Mouse (Mus musculus) layer of hippocampus, adult 9-10 months (tissue): ENCODE measurements at regions not wholly inside any gene's neighbourhood (a gene's known extent, or its start where the extent isn't known, plus 50 kb on each side); places are given as distances from the start of the nearest gene placed in this dataset.
A peak's percentile ranks its signal among the peaks of the same experiment; 100 is the strongest.

Experiments used
- DNase-seq: peaks from one replicate; pipeline ENCODE4 v3.0.0; 2022; ENCODE audit warnings: low spot score

DNA sequence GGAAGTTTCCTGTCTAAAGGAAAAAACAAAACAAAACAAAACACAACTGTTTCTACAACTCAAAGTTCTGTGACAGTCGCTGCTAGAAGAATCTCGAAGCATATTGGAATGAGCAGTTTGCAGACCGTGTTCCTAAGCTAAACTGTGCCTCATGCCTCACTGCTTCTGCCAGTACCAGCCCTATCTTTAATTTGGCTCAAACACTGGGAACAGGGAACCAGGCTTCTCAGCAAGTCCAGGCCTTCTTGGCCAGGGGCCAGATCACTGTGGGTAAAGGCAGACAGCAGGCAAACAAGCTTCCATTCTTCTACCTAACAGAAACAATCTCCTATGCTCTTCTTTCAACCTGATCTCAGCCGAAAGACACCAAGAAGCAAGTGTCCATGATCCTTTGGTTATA, 56.5 kb downstream of the Tmsb4x start:
- DNase-seq, result peak; percentile 49

DNA sequence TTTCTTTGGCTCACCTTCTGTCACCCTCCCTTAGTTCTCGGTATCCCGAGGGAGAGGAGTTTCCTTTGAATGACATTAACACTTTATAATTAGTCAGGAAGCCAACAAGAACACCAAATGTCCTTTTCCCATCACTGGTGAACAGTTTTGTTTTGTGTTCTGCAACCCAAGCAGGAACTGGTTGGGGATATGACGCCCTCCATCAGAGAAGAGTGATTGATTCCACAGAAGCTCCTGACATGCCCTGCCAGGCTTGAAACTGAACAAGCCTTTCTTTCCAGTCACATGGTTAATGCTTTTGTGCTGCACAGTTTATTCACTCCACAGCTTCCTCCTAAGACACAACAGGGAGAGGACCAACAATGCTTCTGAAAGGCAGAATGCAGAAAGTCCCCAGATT, 57.8 kb downstream of the Tmsb4x start:
- DNase-seq, result no peak

DNA sequence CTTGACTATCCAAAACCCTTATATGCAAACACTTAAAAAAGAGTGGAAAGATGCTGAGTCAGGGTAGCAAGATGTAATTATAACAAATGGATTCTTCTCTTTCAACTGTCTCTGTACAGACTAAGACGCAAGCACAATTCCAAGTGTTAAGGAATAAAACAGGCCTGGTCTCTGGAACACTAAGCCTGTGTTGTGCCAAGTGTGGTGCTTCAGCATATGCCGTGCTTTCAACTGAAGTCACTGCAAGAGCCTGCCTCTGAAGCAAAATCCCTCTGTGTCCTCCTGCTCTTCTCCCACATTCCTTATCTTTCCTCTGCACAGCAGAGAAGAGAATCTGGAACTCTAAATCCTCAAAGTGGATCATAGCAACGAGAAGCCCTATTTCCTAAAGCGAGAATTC, 59.7 kb downstream of the Tmsb4x start:
- no peak for DNase-seq

DNA sequence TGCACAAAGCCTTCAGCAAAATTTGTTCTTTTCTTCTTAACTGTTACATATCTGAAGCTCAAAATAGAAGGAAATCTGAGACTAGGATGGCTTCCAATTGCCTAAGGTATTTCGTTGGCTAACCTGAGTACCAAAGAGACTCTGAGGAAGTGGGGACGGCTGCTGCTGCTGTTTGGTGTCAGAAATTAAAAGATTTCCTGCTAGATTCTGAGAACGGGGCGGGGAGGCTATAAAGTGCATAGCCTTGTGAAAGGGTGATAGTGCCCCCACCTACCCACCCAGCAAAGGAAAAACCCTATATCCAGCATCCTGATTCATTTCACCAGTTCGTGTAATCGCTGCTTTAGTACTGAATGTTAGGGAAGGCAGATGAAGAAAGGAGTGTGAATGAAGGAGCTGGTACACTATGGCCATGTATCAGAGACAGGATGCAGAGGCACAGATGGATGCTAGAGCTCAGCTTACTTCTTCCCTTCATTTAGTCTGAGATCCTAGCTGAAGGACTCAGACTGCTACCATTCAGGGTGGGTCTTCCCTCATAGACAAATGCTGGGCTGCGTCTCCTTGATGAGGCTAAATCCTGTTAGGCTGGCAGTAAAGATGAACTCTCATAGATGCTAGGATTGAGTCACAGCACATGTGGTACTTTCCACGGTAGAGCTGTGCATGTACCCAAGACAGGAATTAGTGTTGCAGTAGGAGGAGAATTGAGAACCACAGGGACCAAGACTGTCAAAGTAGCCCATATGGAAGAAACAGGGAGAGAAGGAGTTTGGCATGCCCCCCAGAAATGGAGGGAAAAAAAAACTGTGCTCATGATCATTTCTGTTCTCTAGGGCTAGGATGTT, 62.4 kb downstream of the Tmsb4x start:
- no peak for DNase-seq

DNA sequence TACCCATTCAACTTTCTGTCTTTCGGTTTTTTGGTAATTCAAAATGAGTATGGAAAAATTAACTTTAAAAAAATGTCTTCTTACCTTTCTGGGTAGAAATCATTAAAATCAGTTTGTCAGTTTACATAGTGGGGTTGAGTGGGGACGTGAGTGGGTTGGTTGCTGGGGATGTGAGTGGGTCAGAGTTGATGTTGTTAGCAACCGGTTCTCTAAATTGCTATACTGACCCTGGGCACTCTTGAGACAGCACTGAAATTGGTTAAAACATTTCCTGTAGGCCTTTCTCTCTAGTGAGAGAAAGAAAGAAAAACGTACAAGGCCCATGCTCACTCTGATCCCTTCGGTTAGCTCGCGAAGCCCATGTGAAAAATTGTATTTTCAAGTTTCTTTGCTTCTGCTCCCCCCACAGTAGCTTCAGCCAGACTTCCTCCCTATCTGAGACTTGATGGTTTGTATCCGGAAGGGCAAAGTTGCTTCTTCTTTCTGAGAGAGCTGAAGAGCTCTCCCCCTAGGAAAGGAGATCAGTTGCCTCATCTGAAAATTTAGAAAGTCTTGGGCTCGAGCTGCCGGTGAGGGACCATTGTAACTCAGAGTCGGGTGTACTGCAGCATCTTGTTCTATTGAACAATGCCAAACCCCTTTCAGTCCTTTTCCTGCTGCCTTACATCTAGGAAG, 63.5 kb downstream of the Tmsb4x start:
- no peak for DNase-seq

DNA sequence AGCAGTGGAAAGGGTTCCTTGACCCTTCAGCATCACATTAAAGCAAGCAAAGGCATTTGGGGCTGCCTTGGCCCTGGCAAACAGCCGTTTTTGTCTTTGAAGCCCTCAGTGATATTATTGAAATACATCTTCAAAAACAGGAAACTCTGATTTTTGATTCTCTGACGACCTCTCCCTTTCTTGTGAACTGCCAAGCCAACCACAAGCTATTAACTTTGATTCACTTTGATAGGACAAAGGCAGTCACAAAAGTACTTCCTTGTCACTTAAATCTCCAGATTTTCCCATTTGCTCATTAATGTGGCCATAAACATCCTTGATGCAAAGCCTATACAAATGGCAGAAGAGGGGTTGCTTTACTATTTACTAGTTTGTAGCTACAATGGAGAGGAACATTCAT, 70.0 kb downstream of the Tmsb4x start:
- no peak for DNase-seq

DNA sequence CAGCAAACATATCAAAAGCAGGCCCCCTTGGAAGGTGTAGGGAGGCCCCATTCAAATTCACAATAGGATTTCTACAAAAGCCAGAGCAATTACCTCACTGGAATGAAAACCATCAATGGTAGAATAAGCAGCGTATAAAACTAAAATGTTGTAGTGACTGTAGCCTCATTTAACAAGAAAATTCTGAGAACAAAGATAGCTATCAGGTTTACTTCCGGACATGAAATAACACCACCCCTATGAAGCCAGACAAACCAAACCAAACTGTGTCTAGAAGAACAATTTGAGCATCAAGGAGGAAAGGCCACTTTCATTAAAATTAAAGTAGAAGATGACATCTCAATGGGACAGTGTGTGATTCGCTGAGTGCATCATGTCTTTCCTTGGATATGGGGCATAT, 74.9 kb downstream of the Tmsb4x start:
- DNase-seq, result no peak

DNA sequence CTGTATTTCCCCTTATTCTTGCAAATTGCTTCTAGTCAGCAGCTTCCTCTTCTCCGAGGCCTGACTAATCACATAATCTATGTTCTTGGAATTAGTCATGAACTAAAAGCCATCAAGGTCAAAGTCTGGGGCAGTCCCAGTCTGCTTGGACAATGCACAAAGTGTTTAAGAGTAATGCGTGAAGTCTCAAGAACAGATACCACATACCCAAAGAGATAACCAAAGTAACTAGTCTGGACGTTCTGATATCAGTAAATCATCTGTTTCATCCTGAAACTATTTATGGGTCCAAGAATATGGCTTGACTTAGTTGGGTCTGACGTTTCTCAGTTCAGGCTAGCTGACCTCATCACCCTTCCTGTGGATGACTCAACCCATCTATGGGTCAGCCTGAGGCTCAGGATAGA, 76.1 kb downstream of the Tmsb4x start:
- no peak for DNase-seq

DNA sequence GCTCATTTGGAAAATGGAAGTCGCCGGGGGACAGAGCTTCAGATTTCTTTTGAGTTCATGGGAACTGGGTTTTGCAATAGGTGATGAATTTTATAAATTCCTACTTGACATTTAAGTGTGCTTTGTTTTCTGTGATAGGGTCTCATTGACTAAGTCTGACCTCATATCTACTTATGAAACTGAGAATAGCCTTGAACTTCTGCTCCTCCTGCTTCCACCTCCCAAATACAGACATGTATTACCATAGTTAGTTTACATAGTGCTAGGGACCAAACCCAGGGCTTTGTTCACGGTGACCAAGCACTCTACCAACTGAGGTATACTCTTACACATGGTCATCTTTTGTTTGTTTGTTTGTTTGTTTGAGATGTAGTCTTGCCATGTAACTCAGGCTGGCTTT, 77.8 kb downstream of the Tmsb4x start:
- DNase-seq, result no peak

DNA sequence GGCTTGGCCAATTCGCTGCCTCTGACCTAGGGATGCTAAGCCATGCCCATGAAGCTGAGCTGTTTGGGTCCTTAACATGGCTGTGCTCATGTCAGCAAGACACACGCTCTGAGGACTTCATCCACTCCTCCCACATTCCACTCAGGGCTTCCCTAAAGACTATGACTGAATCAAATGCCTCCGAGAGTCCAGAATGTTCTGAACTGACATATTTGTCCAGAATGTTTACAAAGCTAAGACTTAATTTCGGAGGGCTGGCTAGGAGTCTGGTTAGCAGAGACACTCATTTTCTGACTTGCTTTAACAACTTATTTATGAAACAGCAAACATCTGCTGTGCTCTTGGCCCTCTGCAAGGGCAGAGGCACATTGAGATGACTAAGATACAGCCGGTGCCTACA, 78.5 kb downstream of the Tmsb4x start:
- DNase-seq, result no peak

DNA sequence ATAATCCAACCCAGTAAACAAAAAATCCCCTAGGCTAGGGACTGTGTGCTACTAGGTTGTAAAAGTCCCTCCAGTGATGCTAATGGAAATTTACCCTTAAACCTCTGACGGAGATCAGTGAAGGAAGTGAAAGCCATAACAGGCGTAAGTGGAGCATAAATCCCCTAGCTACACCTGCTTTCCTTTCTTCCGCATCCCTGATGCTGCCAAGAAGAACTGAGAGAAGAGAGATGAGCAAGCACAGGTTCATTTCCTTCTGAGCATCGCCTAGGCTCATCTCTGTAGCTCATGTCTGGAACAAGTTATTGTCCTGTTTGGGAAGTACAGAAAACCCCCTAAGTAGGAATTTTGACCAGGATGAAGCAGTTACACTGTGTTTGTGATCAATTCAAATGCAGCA, 89.8 kb downstream of the Tmsb4x start:
- no peak for DNase-seq

DNA sequence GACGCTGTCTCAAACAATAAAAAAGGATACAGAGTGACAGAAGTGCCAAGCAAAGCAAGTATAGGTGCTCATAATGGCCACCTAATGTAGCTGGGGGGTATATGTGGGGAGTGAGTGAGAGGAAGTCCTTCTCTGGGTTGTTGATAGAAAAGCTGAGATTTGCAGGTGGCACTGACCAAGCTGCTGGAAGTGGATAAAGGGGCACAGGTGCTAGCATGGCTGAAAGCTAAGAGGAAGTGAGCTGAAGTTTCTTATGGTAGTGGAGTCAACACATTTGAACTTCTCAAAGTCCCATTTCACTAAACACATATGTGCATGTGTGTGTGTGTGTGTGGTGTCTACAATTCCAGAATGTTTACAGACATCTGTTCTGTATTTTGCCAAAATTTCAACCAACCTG, 94.0 kb downstream of the Tmsb4x start:
- DNase-seq, result no peak

DNA sequence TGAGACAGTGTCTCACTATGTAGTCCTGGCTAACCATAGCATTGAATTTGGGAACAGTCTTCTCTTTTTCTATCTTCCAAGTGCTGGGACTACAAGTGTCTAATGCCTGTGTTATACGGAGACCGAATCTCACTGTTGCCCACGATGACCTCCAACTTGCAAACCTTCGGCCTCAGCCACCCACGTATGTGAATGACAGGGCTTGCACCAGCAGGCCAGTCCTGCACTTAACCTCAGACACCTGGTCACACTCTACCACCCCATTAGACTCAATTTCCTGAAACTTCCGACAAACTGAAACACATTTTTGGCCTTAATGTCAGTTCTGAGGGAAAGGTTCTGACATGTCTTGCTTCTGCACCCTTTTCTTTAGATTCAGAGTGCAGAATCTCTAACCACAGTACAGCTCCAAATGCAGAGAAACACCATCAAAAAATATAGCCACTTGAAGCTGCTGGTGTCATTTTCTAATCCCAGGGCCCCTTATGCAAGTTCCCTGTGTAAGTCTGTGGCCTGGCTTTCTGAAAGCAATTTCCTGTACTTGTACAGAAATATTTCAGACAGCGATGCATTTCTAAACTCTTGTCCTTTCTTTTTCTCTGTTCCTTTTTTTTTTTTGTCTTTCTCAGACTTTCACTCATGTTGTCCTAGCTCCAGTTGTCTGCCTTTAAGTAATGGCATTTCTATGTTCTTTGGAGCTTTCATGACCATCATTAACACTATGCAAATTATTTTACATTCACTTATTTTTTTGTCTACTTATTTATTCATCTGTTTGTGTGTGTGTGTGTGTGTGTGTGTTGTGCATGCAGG, 97.8 kb downstream of the Tmsb4x start:
- DNase-seq, result no peak

DNA sequence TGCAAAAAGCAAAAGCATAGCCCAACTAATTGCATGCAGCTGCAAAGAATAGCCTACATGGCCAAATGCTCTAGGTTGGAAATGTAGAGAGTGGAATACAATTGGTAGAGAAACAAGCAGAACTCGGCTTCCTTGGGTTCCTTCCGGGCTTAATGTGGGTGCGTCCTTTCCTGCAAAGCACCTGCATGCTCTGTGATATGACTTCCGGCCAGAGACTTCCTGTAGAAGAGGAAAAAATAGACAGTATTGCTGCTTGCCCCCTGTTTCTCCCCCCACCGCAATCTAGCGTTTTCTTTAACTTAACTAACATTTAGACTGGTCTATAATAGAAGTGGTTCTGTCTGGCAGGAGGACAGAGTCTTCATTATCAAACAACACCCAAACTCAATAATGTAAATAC, 100.8 kb downstream of the Tmsb4x start:
- no peak for DNase-seq

DNA sequence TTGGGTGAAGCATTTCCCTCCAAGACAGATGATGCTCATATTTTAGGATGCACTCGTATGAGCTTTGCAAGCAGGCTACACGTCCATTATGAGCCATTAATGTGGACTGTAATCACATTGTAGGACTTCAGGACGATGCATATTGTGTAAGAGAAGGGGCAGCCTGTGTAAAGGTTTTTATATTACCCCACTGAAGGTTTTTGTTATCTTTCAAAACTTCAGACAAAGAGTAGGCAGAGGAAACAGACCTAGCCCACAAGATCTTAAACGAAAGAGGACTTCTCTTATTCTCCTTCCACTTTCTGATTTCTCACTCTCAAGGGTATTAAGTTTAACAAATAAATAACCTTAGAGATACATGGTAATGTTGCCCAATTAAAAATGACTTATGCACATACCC, 101.6 kb downstream of the Tmsb4x start:
- no peak for DNase-seq

DNA sequence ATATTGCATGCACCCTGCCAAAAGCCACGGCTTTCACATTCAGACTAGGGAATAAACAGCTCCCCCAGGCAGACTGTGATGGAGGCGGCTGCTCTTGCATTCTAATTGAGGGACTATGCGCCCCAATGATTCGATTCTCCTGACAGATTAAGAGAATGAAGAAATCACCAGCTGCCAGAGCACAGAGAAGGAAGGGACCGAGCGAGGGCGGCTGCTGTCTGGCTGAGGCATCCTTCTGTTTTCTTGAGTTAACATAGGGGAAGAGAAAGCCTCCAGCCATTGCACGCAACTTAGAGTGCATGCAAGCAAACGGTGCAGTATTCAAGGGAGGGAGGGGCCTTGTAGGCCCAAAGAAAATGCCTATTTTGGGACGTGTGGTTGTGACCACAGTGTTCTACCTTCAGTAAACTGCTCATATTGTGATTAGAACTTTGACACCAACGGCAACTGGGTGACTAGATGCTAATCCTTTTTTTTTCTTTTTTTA, 103.1 kb downstream of the Tmsb4x start:
- peak; percentile 55 for DNase-seq

DNA sequence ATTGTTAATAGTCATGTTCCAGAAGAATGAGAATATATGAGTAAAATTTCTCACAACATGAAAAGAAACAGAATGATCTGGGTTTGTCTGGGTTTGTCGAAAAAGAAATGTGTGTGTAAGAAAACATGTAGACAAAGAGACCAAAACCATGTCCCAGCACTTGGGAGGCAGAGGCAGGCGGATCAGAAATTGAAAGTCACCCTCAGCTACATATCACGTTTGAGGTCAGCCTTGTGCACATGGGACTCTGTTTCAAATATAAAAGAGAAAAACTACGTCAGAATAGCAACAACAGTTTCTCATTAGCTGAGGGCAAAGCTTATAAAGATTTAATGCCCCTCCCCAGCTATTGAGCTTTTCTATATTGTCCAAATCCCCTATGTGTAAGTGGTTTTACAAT, 103.8 kb downstream of the Tmsb4x start:
- DNase-seq, result no peak

DNA sequence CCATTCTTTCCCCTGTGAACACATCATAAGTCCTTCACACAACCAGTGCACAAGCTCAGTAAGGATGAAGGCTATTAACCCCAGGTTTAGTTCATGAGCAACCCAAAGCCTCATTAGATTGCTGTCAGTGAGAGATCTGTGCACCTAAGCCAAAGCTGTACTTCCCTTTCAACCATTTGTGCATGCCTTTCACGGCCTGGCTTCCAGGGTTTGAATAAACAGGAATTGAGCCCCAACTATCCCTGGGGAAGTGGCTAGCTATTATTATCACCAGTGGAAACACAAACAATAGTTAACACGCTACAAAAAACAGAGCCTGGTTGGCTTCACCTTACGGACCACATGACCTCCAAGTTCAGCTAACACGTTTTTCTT, 104.9 kb downstream of the Tmsb4x start:
- DNase-seq, result no peak

DNA sequence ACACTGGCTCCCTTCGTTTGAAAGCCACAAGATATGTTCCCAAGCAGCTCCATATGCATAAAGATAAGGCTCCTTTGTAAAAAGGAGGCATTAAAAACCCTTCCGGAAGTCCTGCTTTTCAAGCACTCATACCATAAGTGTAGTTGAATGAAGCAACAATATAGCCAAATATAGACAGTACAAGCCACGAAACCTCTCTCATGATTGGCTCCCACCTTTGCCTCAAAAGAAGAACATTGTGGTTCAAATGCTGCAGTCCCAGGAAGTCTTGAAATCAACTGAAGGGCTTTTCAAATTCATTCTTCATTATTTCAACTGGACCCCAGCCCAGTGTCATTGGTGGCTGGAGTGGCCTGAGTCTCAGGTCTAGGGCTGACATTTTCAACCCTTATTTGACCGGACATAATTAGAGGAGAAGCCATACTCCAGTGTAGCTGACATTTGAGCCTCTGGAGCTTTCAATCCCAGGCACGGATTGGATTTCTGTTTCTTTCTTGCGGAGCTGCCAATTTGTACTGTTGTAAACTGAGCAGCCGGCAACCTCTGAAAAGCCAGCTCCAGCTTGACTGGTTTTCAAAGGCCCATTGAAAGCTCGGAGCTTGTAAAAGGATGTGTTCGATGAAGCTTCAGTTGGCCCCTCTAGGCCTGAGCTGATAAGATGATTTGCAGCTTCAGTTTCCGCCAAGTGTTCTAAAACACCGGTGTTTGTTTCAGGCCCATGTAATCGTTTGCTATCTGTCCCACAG, 105.4 kb downstream of the Tmsb4x start:
- no peak for DNase-seq

DNA sequence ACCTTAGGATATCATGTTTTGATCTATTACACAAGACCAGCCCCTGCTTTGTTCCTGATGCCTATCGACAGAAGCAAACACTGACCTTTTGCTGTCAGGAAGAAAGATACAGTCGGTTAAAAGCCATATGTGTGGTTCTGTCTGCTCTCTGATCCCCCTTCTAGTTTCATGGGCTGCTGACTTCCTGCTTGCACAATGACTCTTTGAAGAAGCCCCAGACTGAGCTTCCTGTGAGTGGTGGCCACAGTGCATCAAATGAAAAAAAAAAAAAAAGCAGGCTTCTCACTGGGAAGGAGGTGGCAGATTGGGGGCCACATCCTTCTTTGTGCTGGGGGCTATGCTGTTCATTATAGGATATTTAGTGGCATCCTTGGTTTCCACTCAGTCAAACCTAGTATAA, 107.2 kb downstream of the Tmsb4x start:
- DNase-seq, result no peak

DNA sequence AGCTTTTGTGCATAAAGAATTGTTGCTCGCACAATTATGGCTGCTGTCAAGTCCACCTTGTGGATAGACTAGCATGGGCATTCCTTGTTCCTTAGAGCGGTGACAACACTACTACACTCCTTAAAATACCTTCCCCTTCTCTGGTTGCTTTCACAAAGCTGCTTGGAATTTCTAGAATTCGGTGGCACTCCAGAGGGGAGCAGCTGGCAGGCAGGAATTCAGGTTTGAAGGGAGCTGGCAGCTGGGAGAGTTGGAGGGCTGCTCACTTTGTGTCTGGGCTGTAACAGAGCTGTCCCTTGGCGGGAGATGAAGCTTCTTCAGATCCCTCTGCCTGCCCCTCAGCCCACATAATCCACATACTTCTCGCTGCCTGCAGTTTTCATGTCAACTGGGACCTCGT, 109.7 kb downstream of the Tmsb4x start:
- DNase-seq, result no peak

DNA sequence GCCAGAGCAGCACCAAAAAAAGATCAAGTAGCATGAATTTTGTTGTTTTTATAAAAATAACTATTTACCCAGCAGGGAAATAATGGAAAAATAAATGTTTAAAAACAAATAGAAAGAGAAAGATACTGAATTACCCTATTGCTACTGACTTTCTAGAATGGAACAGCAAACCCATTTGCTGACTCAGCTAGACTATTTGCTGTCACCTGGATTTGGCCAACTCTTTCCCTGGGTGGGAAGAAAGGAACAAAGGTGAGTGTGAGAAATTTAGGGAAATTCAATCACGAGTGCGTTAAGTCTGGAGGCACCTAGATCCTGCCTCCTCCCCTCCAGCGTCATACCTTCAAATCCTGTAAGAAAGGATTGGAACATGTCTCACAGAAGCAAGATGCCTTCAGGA, 110.2 kb downstream of the Tmsb4x start:
- no peak for DNase-seq
